Mouse (Mus musculus) brain, embryonic 14.5 days (tissue): ENCODE measurements around the gene Tyk2. TPM values are rescaled to one million over a fixed set of nuclear protein-coding genes. Genes with fewer than 3 reads are reported as not detected.

Experiments used
- DNase-seq: peaks from one replicate; pipeline ENCODE4 v3.0.0-alpha.2; 2011; ENCODE audit warnings: low read depth
- CTCF ChIP-seq: fragments of 200-500 bp; IDR thresholded peaks from 2 replicates; pipeline ENCODE4 v1.5.1; 2012; ENCODE audit warnings: inconsistent platforms, mild to moderate bottlenecking, moderate library complexity, borderline replicate concordance; ENCODE audit not compliant: insufficient read depth, insufficient read length; ENCODE audit errors: extremely low read depth
- POLR2A ChIP-seq: fragments of 200-500 bp; IDR thresholded peaks from 2 replicates; pipeline ENCODE4 v1.6.1; 2012; ENCODE audit warnings: mild to moderate bottlenecking, inconsistent platforms, borderline replicate concordance; ENCODE audit not compliant: poor library complexity, insufficient read depth, insufficient read length, severe bottlenecking; ENCODE audit errors: extremely low read depth
- polyA plus RNA-seq: library from polyadenylated mRNA; depleted of rRNA; stranded (reverse); fragments of >200 nt; gene quantifications from 2 replicates; pipeline ENCODE4 v1.2.3, GENCODE M21; 2012; rRNA removed

Gene Tyk2
- polyA plus RNA-seq: 16.2 and 20.0 TPM in 2 replicates

DNA sequence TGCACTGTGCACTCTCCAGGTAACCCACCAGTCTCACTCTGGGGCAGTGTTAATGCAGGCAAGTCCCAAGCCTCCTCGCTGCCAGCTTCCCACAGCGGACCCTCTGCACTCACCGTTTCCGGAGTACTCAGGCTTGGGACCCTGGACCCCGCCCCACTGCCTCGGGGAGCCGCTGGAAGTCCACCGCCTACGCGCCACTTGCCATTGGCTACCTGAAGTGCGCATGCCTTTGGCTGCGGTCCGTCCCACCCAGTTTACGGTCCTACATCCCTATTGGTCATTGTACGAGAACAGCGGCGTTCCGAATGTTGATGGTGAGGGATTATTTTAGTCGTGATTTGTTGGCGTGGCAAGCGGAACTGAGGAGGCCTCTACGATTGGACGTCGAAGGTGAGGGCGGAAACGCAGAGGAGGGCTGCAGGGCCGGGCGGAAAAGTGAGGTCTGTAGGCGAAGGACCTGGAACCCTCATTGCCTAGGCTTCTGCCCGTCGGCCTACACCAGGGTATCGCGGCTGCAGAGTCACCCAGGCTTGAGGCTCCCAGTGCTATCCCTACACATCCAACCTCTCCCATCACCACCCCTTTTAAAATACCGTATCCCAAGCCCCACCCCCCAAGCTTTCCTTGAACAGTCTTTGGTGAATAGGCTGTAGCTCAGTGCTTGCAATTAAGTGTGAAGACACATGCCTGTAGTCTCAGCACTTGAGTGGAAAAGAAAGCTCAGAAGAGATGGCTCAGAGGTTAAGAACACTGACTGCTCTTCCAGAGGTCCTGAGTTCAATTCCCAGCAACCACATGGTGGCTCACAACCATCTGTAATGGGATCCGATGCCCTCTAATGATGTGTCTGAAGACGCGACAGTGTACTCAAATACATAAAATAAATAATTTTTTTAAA lies at the start of gene Tyk2:
Gene Tyk2 (minus strand): TSS at position 185 of the 898 bp plus-strand sequence.
- TF ChIP-seq CTCF (no peak), POLR2A (peak; percentile 40; the same call in 1 of the 2 replicates)
- DNase-seq: peak; percentile 99

DNA sequence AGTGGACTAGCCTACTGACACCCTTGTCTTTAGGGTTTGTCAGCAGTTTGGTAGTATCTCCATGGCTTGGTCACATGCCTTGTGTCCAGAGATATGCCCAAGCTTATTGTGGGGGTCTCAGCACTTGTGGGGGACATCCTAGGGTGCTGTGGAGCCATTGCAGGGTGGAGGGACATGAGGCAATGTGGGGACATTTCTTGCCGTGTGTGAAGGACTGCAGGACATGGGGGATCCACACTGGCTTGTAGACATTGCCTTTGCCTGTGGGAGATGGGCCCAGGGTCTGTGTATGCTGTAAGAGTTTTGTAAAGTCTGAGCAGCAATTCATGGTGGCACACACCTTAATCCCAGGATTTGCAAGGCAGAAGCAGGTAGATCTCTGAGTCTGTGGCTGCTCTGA lies 49.8 kb upstream of the Tyk2 start:
- no peak for TF ChIP-seq CTCF
- no peak for TF ChIP-seq POLR2A

DNA sequence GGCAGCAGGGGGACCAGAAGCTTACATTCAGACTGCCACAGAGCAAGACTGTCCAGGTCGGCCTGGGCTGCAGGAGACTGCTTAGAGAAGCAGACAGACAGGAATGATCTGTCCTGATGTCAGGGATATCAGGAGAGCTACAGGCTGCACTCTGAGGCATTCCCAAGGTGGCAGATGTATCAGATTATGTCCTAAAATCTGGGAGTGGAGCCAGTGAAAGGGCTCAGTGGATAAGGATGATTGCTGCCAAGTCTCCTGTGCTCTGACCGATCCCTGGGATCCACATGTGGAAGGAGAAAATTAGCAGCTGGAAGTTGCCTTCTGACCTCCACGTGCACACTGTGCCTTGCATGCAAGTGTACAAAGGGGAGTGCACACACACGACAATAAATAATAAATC lies 49.4 kb upstream of the Tyk2 start:
- TF ChIP-seq CTCF: no peak
- no peak for TF ChIP-seq POLR2A
- DNase-seq: no peak

More for the DNA sequence above, 49.8 kb upstream of the Tyk2 start:
- DNase-seq: no peak

DNA sequence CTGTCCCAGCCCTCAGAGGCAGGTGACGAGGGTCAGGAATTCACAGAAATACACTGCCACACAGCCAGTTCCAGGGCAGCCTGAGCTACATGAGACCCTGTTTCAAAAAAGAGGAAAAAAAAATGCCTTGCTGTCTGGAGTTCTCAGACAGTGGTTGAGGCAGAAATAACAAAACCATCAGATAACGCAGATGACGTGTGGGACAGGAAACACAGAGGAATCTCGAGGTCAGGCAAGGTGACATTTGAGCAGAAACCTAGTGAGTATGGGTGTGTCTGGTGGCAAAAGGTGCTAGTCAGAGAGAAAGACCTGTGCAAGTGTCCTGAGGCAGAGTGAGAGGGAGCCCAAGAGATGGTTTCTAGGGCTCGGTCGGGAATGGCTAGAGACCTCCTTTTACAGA lies 41.3 kb upstream of the Tyk2 start:
- no peak for DNase-seq
- TF ChIP-seq CTCF: no peak
- no peak for TF ChIP-seq POLR2A

DNA sequence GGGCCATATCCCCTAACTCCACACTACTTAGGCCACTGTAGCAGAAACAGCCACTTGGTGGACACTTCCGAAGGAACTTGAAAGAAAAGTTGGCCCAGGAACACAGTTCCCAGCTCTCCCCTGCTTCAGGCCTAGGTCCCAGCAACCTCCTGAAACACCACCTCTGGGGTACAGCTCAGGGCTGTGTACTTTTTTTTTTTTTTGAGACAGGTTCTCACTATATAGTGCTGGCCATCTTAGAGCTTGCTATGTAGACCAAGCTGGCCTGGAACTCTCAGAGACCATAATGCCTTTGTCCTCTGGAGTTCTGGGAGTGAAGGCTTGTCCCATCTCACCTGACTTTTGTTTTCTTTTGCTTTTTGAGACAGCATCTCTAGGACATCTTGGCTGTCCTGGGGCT lies 38.1 kb upstream of the Tyk2 start:
- TF ChIP-seq CTCF (no peak), POLR2A (no peak)
- DNase-seq: no peak

DNA sequence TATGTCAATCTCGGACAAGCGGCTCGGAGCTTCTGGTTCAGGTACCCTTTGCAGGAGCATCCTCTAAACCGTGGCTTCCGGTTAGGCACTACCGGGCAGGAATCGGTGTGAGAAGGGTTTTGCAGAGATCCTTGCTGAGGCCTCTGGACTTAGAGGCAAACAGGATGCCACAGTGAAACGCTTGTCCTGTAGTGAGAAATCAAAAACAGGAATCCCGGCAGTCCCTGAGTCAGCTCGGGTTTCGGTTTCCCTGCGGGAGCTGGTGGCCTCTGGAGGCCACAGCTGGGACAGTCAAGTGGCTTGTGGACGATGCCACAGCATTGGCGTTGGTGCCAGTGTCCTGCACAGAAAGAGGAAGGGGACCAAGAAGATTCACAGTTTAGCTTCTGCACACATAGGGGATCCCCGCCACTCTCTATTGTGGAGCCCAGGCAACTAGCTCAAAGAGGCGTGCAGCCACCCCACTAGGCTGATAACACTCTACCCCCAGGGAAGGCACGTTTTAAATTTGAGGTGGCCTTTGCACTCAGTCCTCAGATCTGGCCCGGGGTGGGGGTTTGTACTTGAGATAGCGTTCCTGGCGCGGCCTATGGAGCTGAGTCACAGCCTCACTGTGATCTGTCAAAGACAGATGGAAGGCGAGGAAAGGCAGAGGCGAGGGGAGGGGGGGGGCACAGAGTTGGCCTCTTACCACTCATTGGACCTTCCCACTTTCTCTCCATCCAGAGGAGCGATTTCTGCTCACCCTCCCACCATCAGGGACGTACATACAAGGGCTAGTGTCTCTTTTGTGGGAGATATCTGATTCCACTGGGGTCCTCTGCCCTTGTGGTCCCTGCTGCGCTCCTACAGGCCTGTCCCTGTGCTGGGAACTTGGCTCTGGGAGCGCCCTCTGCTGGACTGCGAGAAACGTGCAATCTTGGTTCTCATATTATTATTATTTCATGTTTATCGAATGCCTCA lies 37.4 kb upstream of the Tyk2 start:
- TF ChIP-seq POLR2A: no peak
- TF ChIP-seq CTCF: peak; percentile 90

DNA sequence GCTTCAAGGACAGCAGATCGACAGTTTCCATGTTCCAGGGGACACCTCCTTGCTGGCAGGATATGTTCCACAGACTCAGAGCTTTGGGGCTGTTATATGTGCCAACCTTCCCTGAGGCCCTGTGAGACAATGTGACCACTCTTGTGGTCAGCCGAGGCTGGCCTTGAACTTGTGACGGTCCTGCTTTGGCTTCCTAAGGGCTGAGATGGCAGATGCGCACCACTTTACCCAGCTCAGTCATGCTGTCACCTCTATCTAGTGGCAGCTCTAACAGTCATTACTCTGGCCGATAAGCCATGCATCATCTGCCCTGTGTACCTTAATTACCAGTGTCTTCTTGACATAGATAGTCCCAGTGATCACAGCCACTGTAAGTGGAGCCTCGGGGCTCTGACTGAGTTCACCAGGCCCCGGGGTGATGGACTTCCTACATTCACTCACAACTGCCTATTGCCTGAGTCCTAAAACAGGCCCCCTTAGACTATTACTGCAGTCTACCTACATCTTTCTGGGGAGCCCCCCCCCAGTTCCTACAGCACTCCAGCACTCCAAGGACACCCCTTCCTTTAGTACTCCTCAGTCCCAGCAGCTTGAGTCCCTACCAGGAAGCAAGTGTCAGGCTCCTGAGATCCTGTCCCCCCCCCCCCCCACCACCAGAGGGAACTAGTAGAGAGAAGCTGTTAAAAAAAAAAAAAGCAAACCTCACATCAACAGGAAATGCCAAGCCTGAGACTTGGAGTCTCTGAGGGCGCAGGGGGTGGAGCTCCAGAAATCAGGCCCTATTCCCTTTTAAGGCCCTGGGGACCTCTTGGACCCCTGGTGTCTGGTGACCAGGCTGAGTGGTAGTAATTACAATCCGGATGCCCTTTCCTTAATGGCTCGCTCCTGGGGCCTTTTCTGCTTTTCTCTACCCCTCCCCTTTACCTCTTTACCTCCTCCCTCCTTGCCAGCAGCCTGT lies 36.4 kb upstream of the Tyk2 start:
- no peak for DNase-seq

More for the DNA sequence above, 37.4 kb upstream of the Tyk2 start:
- peak; percentile 74 for DNase-seq

DNA sequence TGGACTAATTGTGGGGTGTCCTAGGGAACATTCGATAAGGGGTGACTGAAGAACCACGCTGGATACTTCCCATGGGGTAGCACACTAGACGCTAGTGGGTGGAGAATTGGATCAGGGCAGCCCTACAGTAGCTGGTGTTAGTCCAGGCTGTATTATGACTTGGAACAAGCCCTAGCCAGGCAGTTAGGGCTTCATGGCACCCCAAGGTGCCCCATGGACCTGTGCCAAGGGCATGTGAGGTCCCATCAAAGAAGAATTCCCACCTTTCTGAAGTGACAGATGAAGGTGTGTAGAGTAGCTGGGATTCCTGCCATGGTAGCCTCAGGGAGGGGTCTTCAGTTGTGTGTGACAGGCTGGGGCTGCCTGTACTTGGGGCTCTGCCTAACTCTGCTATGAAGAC lies 35.5 kb upstream of the Tyk2 start:
- DNase-seq: no peak
- TF ChIP-seq CTCF (no peak), POLR2A (no peak)

More for the DNA sequence above, 36.4 kb upstream of the Tyk2 start:
- TF ChIP-seq CTCF: no peak

DNA sequence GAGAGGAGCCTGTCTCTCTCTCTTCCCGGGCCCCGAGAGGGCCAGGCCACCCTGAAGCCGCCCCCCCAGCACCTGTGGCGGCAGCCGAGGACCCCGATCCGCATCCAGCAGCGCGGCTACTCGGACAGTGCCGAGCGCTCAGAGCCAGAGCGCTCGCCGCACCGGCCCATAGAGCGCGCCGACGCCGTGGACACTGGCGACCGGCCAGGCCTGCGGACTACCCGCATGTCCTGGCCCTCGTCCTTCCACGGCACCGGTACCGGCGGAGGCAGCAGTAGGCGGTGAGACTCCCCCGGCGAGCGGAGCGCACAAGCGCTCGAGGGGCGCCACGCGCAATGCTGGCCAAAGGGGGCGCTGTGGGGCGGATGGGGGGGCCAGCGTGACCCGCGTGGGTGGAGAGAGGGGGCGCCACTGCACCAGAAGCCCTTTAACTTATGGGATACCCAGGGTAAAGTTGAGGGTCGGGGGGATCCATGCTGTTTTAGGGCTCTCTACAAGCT lies 35.0 kb upstream of the Tyk2 start:
- TF ChIP-seq CTCF (peak; percentile 44; the same call in 1 of the 2 replicates), POLR2A (no peak)

More for the DNA sequence above, 35.0 kb upstream of the Tyk2 start:
- no peak for DNase-seq
